Mouse (Mus musculus) midbrain, embryonic 14.5 days (tissue): ENCODE data around the gene Prr7. TPM values are rescaled to one million over a fixed set of nuclear protein-coding genes. Genes with fewer than 3 reads are reported as not detected.

Experiments
- ATAC-seq: fragments of 200-750 bp; cut with Nextera tagmentation; 2 replicates; pipeline ENCODE4 v1.8.0; 2017; ENCODE audit warnings: moderate number of reproducible peaks, moderate library complexity; ENCODE audit not compliant: low FRiP score, low TSS enrichment
- DNase-seq: peaks from one replicate; pipeline ENCODE4 v3.0.0-alpha.2; 2015
- H3K27ac ChIP-seq: fragments of 300-500 bp; sonication (generic); replicated peaks from 2 replicates; pipeline ENCODE4 v1.5.1; 2014; ENCODE audit warnings: mild to moderate bottlenecking, low read depth, low read length, moderate library complexity
- H3K27me3 ChIP-seq: fragments of 300-500 bp; sonication (generic); 2 replicates; pipeline ENCODE4 v1.6.1; 2014; ENCODE audit warnings: low read length, control low read depth, mixed read lengths; ENCODE audit not compliant: control insufficient read depth, insufficient read depth
- H3K36me3 ChIP-seq: fragments of 300-500 bp; sonication (generic); 2 replicates; pipeline ENCODE4 v1.6.1; 2014; ENCODE audit warnings: low read length, control low read depth; ENCODE audit not compliant: control insufficient read depth, insufficient read depth
- H3K4me1 ChIP-seq: fragments of 300-500 bp; sonication (generic); 2 replicates; pipeline ENCODE4 v1.6.1; 2014; ENCODE audit warnings: mild to moderate bottlenecking, antibody characterized with exemption, low read length, control low read depth; ENCODE audit not compliant: control insufficient read depth, insufficient read depth
- H3K4me2 ChIP-seq: fragments of 300-500 bp; sonication (generic); 2 replicates; pipeline ENCODE4 v1.6.1; 2014; ENCODE audit warnings: mild to moderate bottlenecking, low read length, moderate library complexity
- H3K4me3 ChIP-seq: fragments of 300-500 bp; sonication (generic); replicated peaks from 2 replicates; pipeline ENCODE4 v1.5.1; 2014; ENCODE audit warnings: low read depth, low read length
- H3K9ac ChIP-seq: fragments of 300-500 bp; sonication (generic); replicated peaks from 2 replicates; pipeline ENCODE4 v1.6.1; 2014; ENCODE audit warnings: mild to moderate bottlenecking, low read length, moderate library complexity
- H3K9me3 ChIP-seq: fragments of 300-500 bp; sonication (generic); 2 replicates; pipeline ENCODE4 v1.6.1; 2016; ENCODE audit warnings: low read length, control low read depth, mixed read lengths; ENCODE audit not compliant: control insufficient read depth
- WGBS: fragments of 180-500 bp; shearing (Covaris S2); extraction: QIAGEN DNeasy Blood & Tissue Kit; methylation state at CpG from one replicate; pipeline ENCODE4 v1.1.7; 2014; 5-methylcytosine and 5-hydroxymethylcytosine counted together
- microRNA-seq: library from miRNA; unstranded; fragments of <30 nt; microRNA quantifications from one replicate; pipeline ENCODE4, GENCODE M21; 2016
- polyA plus RNA-seq: library from polyadenylated mRNA; unstranded; fragments of >200 nt; fragmentation: Nextera tagmentation; extraction: Ambion mirVana; gene quantifications from 2 replicates; pipeline ENCODE4 v1.2.1, GENCODE M21; 2014

Prr7 gene
- polyA plus RNA-seq, 1 experiment from 2014 or later = 7.0 TPM

GRCm38 (mm10) chr13:55512379-55513031 lies 48.4 kb downstream of the Prr7 start:
- Histone ChIP-seq H3K27me3 (no peaks in the 10 kb centered on the region), H3K4me1 (peaks cover 23% of the 10 kb centered on the region), H3K36me3 (peaks cover 21% of the 10 kb centered on the region), H3K4me3 (peak overlapping the region; percentile 77), H3K4me2 (peak overlapping the region; percentile 79), H3K27ac (peak overlapping the region; percentile 79), H3K9ac (peak overlapping the region; percentile 86), H3K9me3 (no peaks in the 10 kb centered on the region)
- ATAC-seq = peak; percentile 59
- 4% methylated on average over 25 of the region's 25 CpGs for WGBS
- DNase-seq = peak; percentile 68

- peaks cover 23% of the 10 kb centered on the region for H3K4me1 ChIP-seq
- WGBS = under 1% methylated on average over 55 of the region's 55 CpGs
- DNase-seq (peak; percentile 91), ATAC-seq (peak; percentile 81)
- no peaks in the 10 kb centered on the region for H3K27me3 ChIP-seq
- H3K9me3 ChIP-seq = no peaks in the 10 kb centered on the region
- H3K27ac ChIP-seq = peak within 1 kb of the TSS; percentile 79
- H3K9ac ChIP-seq = peak within 1 kb of the TSS; percentile 86
- H3K4me3 ChIP-seq = peak within 1 kb of the TSS; percentile 77
- peak within 1 kb of the TSS; percentile 79 for H3K4me2 ChIP-seq
- H3K36me3 ChIP-seq = peaks cover 14% of the 10 kb centered on the region
Observed at GRCm38 (mm10) chr13:55513111-55513748, 49.2 kb downstream of the Prr7 start, which contains the start of gene Pdlim7. Pdlim7 (minus strand) TSS chr13:55513676.

- Histone ChIP-seq H3K36me3 (peaks cover 8% of the 10 kb centered on the region; the same call in 1 of the 2 replicates), H3K9ac (no peak overlapping the region; the same call in 1 of the 2 replicates), H3K27ac (peak overlapping the region; percentile 79; the same call in 1 of the 2 replicates), H3K9me3 (no peaks in the 10 kb centered on the region), H3K4me1 (peaks cover 23% of the 10 kb centered on the region), H3K4me3 (peak overlapping the region; percentile 77), H3K27me3 (no peaks in the 10 kb centered on the region), H3K4me2 (peak overlapping the region; percentile 79)
- 36% methylated on average over 9 of the region's 9 CpGs for WGBS
- DNase-seq (no peak), ATAC-seq (no peak)
Observed at GRCm38 (mm10) chr13:55513828-55514227, 49.8 kb downstream of the Prr7 start.

- Histone ChIP-seq H3K27me3 (no peaks in the 10 kb centered on the region), H3K4me2 (no peak overlapping the region), H3K4me1 (peaks cover 5% of the 10 kb centered on the region), H3K27ac (no peak overlapping the region), H3K36me3 (no peaks in the 10 kb centered on the region), H3K9ac (no peak overlapping the region), H3K9me3 (no peaks in the 10 kb centered on the region), H3K4me3 (no peak overlapping the region)
- 5% methylated on average over 5 of the region's 5 CpGs for WGBS
- DNase-seq (peak; percentile 93), ATAC-seq (no peak)
Observed at GRCm38 (mm10) chr13:55516955-55517354, 52.9 kb downstream of the Prr7 start.

- ATAC-seq = no peak
- WGBS = 87% methylated on average over 4 of the region's 4 CpGs
- no peak overlapping the region for H3K4me3 ChIP-seq
Observed at GRCm38 (mm10) chr13:55519606-55520005, 55.5 kb downstream of the Prr7 start.

GRCm38 (mm10) chr13:55522730-55523129 lies 58.7 kb downstream of the Prr7 start:
- no peak for ATAC-seq
- 54% methylated on average over 8 of the region's 8 CpGs for WGBS

More at GRCm38 (mm10) chr13:55519606-55520005, 55.5 kb downstream of the Prr7 start:
- no peaks in the 10 kb centered on the region for H3K27me3 ChIP-seq
- H3K9ac ChIP-seq = no peak overlapping the region
- DNase-seq = no peak
- H3K4me1 ChIP-seq = no peaks in the 10 kb centered on the region
- no peaks in the 10 kb centered on the region for H3K9me3 ChIP-seq
- no peak overlapping the region for H3K27ac ChIP-seq
- no peak overlapping the region for H3K4me2 ChIP-seq
- H3K36me3 ChIP-seq = peaks cover 3% of the 10 kb centered on the region; the same call in 1 of the 2 replicates

More at GRCm38 (mm10) chr13:55522730-55523129, 58.7 kb downstream of the Prr7 start:
- Histone ChIP-seq H3K27me3 (no peaks in the 10 kb centered on the region), H3K9me3 (no peaks in the 10 kb centered on the region), H3K36me3 (peaks cover 3% of the 10 kb centered on the region; the same call in 1 of the 2 replicates), H3K27ac (no peak overlapping the region), H3K9ac (no peak overlapping the region), H3K4me2 (no peak overlapping the region), H3K4me1 (no peaks in the 10 kb centered on the region), H3K4me3 (no peak overlapping the region)
- DNase-seq = no peak

Small RNA genes lying within 50 kb of the gene (microRNA-seq; reads per million reads assigned to microRNA genes)
- gene Mir6943 (not detected), gene Mir6944 (88.6 reads per million, percentile 54 among the genes with 10 or more reads in this experiment), gene Mir6945 (1.3 reads per million)

Other genes with a start within 250 kb of the Prr7 start
- 325 and 336 TPM in 2 replicates for gene Prelid1, start 143.8 kb upstream of the Prr7 start, polyA plus RNA-seq
- 108 and 114 TPM in 2 replicates for gene Rab24, start 142.3 kb upstream of the Prr7 start, polyA plus RNA-seq
- 9.9 and 12.1 TPM in 2 replicates for gene Mxd3, start 134.4 kb upstream of the Prr7 start, polyA plus RNA-seq
- gene Lman2, start 101.5 kb upstream of the Prr7 start, polyA plus RNA-seq = 37.5 and 51.8 TPM in 2 replicates
- gene Rgs14, start 94.5 kb upstream of the Prr7 start, polyA plus RNA-seq = 0.30 and 0.33 TPM in 2 replicates
- not detected in 2 replicates for gene Slc34a1, start 66.1 kb upstream of the Prr7 start, polyA plus RNA-seq
- gene Pfn3, start 49.0 kb upstream of the Prr7 start, polyA plus RNA-seq = 0.59 TPM in 1 of 2 replicates, not detected in the other
- gene F12, start 37.5 kb upstream of the Prr7 start, polyA plus RNA-seq = not detected in 2 replicates
- 41.8 and 44.0 TPM in 2 replicates for gene Grk6, start 19.2 kb upstream of the Prr7 start, polyA plus RNA-seq
- gene Dbn1, start 23.8 kb downstream of the Prr7 start, polyA plus RNA-seq = 509 and 557 TPM in 2 replicates
- gene Pdlim7, start 49.4 kb downstream of the Prr7 start, polyA plus RNA-seq = 126 and 154 TPM in 2 replicates
- 3.4 and 4.0 TPM in 2 replicates for gene Dok3, start 65.0 kb downstream of the Prr7 start, polyA plus RNA-seq
- 56.2 and 57.6 TPM in 2 replicates for gene Ddx41, start 72.4 kb downstream of the Prr7 start, polyA plus RNA-seq
- 50.0 and 57.6 TPM in 2 replicates for gene Fam193b, start 106.9 kb downstream of the Prr7 start, polyA plus RNA-seq
- gene Tmed9, start 109.5 kb downstream of the Prr7 start, polyA plus RNA-seq = 61.3 and 126 TPM in 2 replicates
- gene B4galt7, start 135.6 kb downstream of the Prr7 start, polyA plus RNA-seq = 24.5 and 28.8 TPM in 2 replicates
- gene Caml, start 158.7 kb downstream of the Prr7 start, polyA plus RNA-seq = 99.3 and 104 TPM in 2 replicates
- gene Ddx46, start 170.8 kb downstream of the Prr7 start, polyA plus RNA-seq = 29.3 and 32.1 TPM in 2 replicates
- 78.7 and 98.2 TPM in 2 replicates for gene B230219D22Rik, start 228.9 kb downstream of the Prr7 start, polyA plus RNA-seq